Mouse (Mus musculus) left cerebral cortex, adult 9 months (tissue): ENCODE measurements around the gene Rabgap1l.

Source experiments
- DNase-seq, 2 experiments: peaks; one replicate each; pipeline ENCODE4 v3.0.0; 2022; ENCODE audit warnings: low spot score in 2 of 2

The Rabgap1l gene

DNA sequence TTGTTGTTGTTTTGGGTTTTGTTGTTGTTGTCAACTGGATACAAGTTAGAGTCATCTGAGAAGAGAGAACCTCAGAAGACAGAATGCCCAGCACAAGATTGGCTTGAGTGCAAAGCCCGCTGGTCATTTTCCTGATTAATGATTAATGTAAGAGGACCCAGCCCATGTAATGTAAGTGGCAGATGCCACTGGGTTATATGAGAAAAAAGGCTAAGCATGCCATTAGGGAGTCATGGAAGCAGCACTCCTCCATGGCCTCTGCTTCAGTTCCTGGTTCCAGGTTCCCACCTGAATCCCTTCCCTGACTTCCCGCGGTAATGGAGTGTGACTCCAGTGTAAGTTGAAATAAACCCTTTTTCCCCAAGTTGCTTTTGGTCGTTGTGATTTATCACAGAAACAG lies 480.4 kb downstream of the Rabgap1l start:
- DNase-seq, result no peak

GRCm38 (mm10) chr1:160311861-160312260 lies 481.1 kb downstream of the Rabgap1l start:
- no peak for DNase-seq

GRCm38 (mm10) chr1:160309951-160310350 lies 483.1 kb downstream of the Rabgap1l start:
- no peak for DNase-seq

- no peak for DNase-seq
These were observed 484.0 kb downstream of the Rabgap1l start for GRCm38 (mm10) chr1:160308996-160309395.

- no peak for DNase-seq
These were observed 484.5 kb downstream of the Rabgap1l start for GRCm38 (mm10) chr1:160308498-160308897.

DNA sequence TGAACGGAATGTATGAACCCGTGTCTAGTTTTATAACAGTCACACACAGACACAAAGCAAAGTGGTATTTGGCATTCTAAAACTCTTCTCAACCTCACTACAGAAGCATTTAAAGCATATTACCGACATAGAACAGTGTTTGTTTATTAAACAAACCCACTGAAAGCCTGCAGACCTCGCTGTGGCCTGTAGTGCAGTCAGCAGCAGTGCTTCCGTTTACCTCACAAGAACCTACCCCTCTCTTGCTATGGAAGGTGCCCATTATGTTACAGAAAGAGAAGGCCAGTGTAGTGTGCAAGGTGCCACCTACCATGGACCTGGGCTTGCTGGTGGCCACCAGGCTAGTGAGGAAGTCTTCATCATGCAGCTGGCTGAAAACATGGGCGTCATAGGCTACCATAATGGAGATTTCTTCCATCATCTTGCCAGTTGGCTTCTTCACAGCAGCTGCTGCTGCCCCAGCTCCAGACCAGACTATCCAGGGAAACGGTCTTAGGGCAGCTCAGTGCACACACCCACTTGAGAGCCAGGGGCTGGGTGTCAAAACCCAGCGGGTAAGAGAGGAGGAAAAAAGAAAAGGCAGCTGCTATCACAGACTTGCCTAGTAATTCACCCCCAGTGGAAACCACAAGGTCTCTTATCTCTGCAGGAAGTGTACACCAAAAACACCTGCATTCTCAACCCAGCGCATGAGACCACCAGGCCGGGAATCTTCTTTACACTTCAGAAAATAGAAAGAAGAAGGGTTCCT lies 486.0 kb downstream of the Rabgap1l start:
- DNase-seq, result no peak

DNA sequence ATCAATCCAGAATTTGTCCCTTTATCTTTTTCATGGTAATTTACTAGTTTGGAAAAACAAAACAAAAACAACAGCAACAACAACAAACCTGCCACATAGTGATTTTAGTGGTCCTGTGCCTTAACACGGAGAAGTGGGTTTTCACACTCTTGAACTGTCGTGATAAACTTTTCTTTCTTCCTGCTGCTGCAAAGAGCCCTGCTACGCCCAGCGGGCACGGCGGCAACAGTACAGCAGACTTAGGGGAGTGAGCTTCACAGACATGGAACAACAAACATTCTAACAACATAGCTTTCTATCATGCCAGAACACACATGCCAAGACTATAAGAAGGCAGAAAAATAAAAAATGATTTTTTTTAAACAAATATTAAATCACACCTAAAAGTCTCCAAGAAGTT lies 486.7 kb downstream of the Rabgap1l start:
- DNase-seq, result no peak

DNA sequence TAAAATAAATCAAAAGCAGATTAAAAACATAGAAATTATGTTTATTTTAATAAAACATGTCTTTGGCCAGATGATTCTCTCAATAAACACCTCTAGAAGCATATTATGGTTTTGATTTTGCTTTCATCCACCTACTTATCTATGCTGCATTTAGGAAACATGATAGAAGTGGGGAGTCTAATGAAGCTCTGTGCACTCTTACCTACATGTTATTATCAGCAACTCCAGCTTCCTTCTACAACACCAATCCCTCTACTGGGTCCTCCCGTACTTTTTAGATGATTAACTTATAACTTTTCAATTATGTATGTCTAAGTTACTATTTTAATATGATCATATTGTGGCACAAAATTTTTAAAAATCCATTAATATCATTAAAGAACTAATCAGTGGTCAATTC lies 487.2 kb downstream of the Rabgap1l start:
- DNase-seq, result no peak

GRCm38 (mm10) chr1:160304969-160305498 lies 488.0 kb downstream of the Rabgap1l start:
- no peak for DNase-seq

GRCm38 (mm10) chr1:160302268-160302667 lies 490.7 kb downstream of the Rabgap1l start:
- no peak for DNase-seq

GRCm38 (mm10) chr1:160301156-160301555 lies 491.9 kb downstream of the Rabgap1l start:
- no peak for DNase-seq

GRCm38 (mm10) chr1:160300704-160301103 lies 492.3 kb downstream of the Rabgap1l start:
- DNase-seq, result no peak

GRCm38 (mm10) chr1:160299979-160300378 lies 493.0 kb downstream of the Rabgap1l start:
- no peak for DNase-seq

DNA sequence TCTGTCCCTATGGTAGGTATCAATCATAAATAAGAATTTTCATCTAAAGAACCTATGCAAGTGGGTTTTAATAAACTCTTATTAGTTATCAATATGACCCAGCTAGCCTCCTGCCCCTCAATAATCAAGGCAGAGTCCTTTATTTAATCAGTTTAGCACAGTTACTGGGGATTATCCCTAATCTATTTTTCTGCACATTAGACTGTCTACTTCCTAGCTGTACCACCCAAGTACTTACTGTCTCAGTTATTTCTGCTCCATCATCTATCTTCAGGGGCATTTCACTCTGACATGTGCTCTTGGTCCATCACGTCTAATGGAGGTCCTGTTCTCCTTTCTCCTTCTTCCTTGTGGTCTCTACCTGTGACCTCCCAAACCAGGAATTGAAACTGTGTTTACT lies 494.1 kb downstream of the Rabgap1l start:
- DNase-seq, result no peak

DNA sequence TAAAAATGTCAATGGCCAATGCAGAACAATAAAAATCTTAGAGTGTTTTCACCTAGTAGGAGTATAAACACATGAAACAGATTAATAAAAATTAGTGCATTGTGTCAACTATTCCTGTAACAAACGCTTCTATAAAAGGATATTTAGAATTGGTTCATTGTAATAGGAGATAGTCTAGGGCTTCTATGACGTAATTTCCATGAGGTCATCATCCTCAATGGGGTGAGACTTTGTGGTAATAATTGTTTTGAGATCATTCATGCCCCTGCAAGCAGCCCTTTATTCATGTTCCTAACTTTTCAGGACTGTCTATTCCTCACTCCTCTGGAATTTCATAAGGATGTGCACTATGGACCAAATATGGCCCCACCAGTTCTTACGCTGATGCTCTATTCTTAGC lies 495.3 kb downstream of the Rabgap1l start:
- DNase-seq, result no peak

GRCm38 (mm10) chr1:160295323-160295722 lies 497.7 kb downstream of the Rabgap1l start:
- DNase-seq, result no peak

DNA sequence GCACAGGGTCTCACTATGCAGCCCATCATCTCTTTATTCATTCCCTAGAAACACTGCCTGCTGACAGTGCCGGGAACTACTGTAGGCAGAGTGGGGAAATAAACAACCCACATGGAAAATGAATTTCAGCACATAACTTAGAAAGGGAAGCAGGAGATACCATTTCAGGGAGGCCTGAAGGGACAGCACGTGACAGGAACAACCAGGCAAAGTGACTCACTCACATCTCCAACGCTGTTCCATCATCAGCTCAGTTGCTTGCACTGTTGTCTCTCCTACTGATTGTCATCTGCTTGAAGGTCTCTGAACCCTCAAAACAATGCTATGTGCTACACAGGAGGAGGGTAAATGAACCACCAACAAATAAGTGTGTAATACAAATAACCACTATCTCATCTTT lies 499.5 kb downstream of the Rabgap1l start:
- no peak for DNase-seq

DNA sequence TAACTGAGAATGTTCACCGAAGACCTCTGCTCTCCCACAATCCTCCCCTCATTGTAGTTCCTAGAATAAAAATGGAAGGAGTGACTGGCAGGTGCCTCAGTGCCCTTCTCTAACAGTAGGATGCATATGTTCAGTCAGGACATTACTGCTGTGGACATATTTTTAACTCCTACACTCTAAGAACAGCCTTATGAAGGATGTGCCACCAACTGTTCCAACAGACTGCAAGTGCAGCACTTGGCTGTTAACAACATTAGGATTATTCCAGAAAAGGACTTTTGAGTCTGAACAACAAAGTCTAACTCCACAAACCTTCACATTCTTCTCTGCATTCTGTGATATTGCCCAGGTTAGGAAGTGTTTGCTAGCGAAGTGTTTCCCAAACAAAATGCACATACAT lies 501.0 kb downstream of the Rabgap1l start:
- peak; percentile 30 to 65 for DNase-seq

GRCm38 (mm10) chr1:160290242-160290641 lies 502.8 kb downstream of the Rabgap1l start:
- no peak for DNase-seq

- DNase-seq, result no peak
These were observed 505.9 kb downstream of the Rabgap1l start for GRCm38 (mm10) chr1:160287058-160287645.

- DNase-seq, result peak in 1 of 2 experiments; percentile 69
These were observed 506.5 kb downstream of the Rabgap1l start for GRCm38 (mm10) chr1:160286400-160287057.

GRCm38 (mm10) chr1:160284241-160284640 lies 508.8 kb downstream of the Rabgap1l start:
- DNase-seq, result no peak
